Comparison of ENCODE assay signal across 8 mouse cellular contexts in the genomic region with DNA sequence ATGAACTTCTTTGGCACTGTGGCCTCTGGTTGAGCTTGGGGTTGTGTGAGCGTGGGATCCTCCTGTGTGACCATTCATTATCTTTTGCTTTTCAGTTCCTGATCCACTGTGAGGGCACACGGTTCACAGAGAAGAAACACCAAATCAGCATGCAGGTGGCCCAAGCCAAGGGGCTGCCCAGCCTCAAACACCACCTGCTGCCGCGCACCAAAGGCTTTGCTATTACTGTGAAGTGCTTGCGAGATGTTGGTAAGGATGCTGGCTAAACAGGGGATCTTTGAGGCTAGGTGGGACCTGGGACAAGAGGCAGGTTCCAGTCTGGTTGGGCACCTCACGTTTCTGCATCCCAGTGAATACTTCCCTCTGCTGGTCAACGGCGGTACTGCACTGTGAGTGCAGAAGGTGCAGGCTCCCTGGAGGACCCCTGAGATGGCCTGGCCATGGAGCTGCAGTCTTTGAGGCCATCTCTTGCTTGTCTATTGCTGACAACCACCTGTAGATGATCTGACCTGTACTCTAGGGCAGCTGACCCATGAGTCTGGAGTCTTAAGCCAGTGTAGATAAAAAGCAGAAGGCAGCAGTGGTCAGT.
DNase-seq lines count a peak whose midpoint lies in the region; ATAC-seq and TF ChIP-seq lines count a peak whose summit lies in the region.

No protein-coding gene starts in this region.

- TF ChIP-seq RAD21 in MEL (IDR thresholded peaks at IDR 0.05; ENCODE audit: low read depth, low read length): peak; percentile 93

- no peak overlapping the region for H3K9ac ChIP-seq in MEL (ENCODE audit: control insufficient read depth, low read depth, low read length, poor library complexity, severe bottlenecking)
- H3K9ac ChIP-seq in forebrain, embryonic 12.5 days: no peak overlapping the region
- no peak overlapping the region for H3K9ac ChIP-seq in lung, postnatal 0 days (replicated peaks; ENCODE audit: low read depth)

- no peak for TF ChIP-seq EP300 in MEL (IDR thresholded peaks at IDR 0.05; ENCODE audit: low read depth in 1 of 2, low read length in 2 of 2)
- TF ChIP-seq EP300 in lung, postnatal 0 days (IDR thresholded peaks at IDR 0.05): no peak

- no peaks in the 10 kb centered on the region for H3K79me2 ChIP-seq in MEL (ENCODE audit: control insufficient read depth, insufficient read depth, low read length, poor library complexity)

- H3K27me3 ChIP-seq in MEL (ENCODE audit: control insufficient read depth in 1 of 2, insufficient read depth in 2 of 2, low read length in 2 of 2): no peaks in the 10 kb centered on the region
- no peaks in the 10 kb centered on the region for H3K27me3 ChIP-seq in forebrain, embryonic 12.5 days
- H3K27me3 ChIP-seq in lung, postnatal 0 days (replicated peaks; ENCODE audit: insufficient read depth, low read length): no peaks in the 10 kb centered on the region

- ATAC-seq in forebrain, embryonic 12.5 days (ENCODE audit: low FRiP score): peak; percentile 56; the same call in 1 of the 2 replicates
- peak; percentile 55 for ATAC-seq in lung, postnatal 0 days

- no peak for TF ChIP-seq POLR2A in MEL (IDR thresholded peaks at IDR 0.05; ENCODE audit: control insufficient read depth in 1 of 2, insufficient read depth in 1 of 2, low read depth in 1 of 2, low read length in 2 of 2, poor library complexity in 1 of 2)

- H3K4me1 ChIP-seq in MEL (ENCODE audit: control insufficient read depth in 1 of 2, insufficient read depth in 2 of 2, low read length in 2 of 2): peaks cover 12 to 24% of the 10 kb centered on the region in 2 experiments
- H3K4me1 ChIP-seq in forebrain, embryonic 12.5 days: peaks cover 15% of the 10 kb centered on the region
- H3K4me1 ChIP-seq in lung, postnatal 0 days (ENCODE audit: insufficient read depth, low read depth, low read length): peaks cover 8% of the 10 kb centered on the region; the same call in 1 of the 2 replicates

- H3K4me2 ChIP-seq in forebrain, embryonic 12.5 days: no peak overlapping the region
- no peak overlapping the region for H3K4me2 ChIP-seq in lung, postnatal 0 days (replicated peaks; ENCODE audit: low read depth, low read length)

- peak; percentile 94 to 99 (median 95) for TF ChIP-seq CTCF in MEL (IDR thresholded peaks at IDR 0.05 in 2 of 3, conservative IDR thresholded peaks at IDR 0.05 in 1 of 3; ENCODE audit: control insufficient read depth in 1 of 3, insufficient read depth in 1 of 3, low read depth in 2 of 3, low read length in 3 of 3, poor library complexity in 1 of 3, severe bottlenecking in 1 of 3)
- TF ChIP-seq CTCF in lung, postnatal 0 days (IDR thresholded peaks at IDR 0.05): peak; percentile 100

- peaks cover 0 to 22% of the 10 kb centered on the region in 2 experiments; a peak in 2 of 4 replicates for H3K36me3 ChIP-seq in MEL (ENCODE audit: control insufficient read depth in 1 of 2, insufficient read depth in 2 of 2, low read length in 2 of 2)
- H3K36me3 ChIP-seq in forebrain, embryonic 12.5 days (replicated peaks): peaks cover 44% of the 10 kb centered on the region
- H3K36me3 ChIP-seq in lung, postnatal 0 days (ENCODE audit: insufficient read depth, low read length): peaks cover 5% of the 10 kb centered on the region; the same call in 1 of the 2 replicates

- H3K27ac ChIP-seq in MEL (ENCODE audit: control insufficient read depth, low read depth, low read length): no peak overlapping the region
- no peak overlapping the region for H3K27ac ChIP-seq in forebrain, embryonic 12.5 days
- H3K27ac ChIP-seq in lung, postnatal 0 days (ENCODE audit: low read length): no peak overlapping the region

- 38% methylated on average over 8 of the region's 8 CpGs for WGBS in forebrain, embryonic 12.5 days
- WGBS in lung, postnatal 0 days: 32% methylated on average over 8 of the region's 8 CpGs

- no peaks in the 10 kb centered on the region for H3K9me3 ChIP-seq in MEL (replicated peaks; ENCODE audit: insufficient read depth, low read length)
- no peaks in the 10 kb centered on the region for H3K9me3 ChIP-seq in forebrain, embryonic 12.5 days
- no peaks in the 10 kb centered on the region for H3K9me3 ChIP-seq in lung, postnatal 0 days (ENCODE audit: low read length)

- no peak overlapping the region for H3K4me3 ChIP-seq in MEL (ENCODE audit: control insufficient read depth in 1 of 2, insufficient read depth in 1 of 2, low read depth in 2 of 2, low read length in 2 of 2)
- H3K4me3 ChIP-seq in forebrain, embryonic 12.5 days (replicated peaks): no peak overlapping the region
- no peak overlapping the region for H3K4me3 ChIP-seq in lung, postnatal 0 days (ENCODE audit: low read depth, low read length)

- DNase-seq in MEL (ENCODE audit: low read depth, low spot score): peak; percentile 83
- DNase-seq in c-Kit-positive CD71-negative TER-119-negative erythroid progenitor cells, embryonic 14.5 days (ENCODE audit: low read depth): peak; percentile 79
- peak; percentile 95 for DNase-seq in heart, postnatal 4 days
- DNase-seq in layer of hippocampus, adult 9-11 months: peak; percentile 77
- peak; percentile 77 for DNase-seq in lung, postnatal 0 days (ENCODE audit: low spot score)
- peak; percentile 82 for DNase-seq in retina, postnatal 1 day
- peak; percentile 96 for DNase-seq in thymus, postnatal 4 days

TF ChIP-seq in MEL, 35 proteins besides CTCF, POLR2A, EP300 and RAD21:
- no peak for TF ChIP-seq ETS1 (IDR thresholded peaks at IDR 0.05; ENCODE audit: low read depth, low read length)
- peak; percentile 37; the same call in 1 of the 2 replicates for TF ChIP-seq MAX (IDR thresholded peaks at IDR 0.05; ENCODE audit: low read length)
- TF ChIP-seq ZC3H11A (IDR thresholded peaks at IDR 0.05; ENCODE audit: low read depth, low read length): peak; percentile 95
- peak; percentile 47; the same call in 1 of the 2 replicates for TF ChIP-seq BHLHE40 (IDR thresholded peaks at IDR 0.05; ENCODE audit: borderline replicate concordance, low read depth, low read length)
- peak; percentile 98 for TF ChIP-seq SMC3 (IDR thresholded peaks at IDR 0.05; ENCODE audit: low read depth, low read length)
- 0 out of 2 replicates have a peak, but pooled peaks have one; percentile 4 for TF ChIP-seq USF1 (IDR thresholded peaks at IDR 0.05; ENCODE audit: low read depth, low read length)
